Mouse (Mus musculus) heart, embryonic 14.5 days (tissue): ENCODE measurements at regions not wholly inside any gene's neighbourhood (a gene's known extent, or its start where the extent isn't known, plus 50 kb on each side); places are given as distances from the start of the nearest gene placed in this dataset.

ENCODE experiments used
- ATAC-seq: fragments of 200-750 bp; cut with Nextera tagmentation; 2 replicates; pipeline ENCODE4 v1.8.0; 2017; ENCODE audit warnings: low read depth, moderate TSS enrichment; ENCODE audit not compliant: insufficient number of reproducible peaks, insufficient read depth, low FRiP score
- H3K27ac ChIP-seq, 2 experiments: fragments of 200-500 bp in 1 of 2; fragments of 300-500 bp in 1 of 2; sonication (generic) in 1 of 2; replicated peaks in 1 of 2; 2 replicates each; pipeline ENCODE4 v1.5.1; 2012 to 2014; ENCODE audit warnings: low read depth in 2 of 2, low read length in 2 of 2, control low read depth in 1 of 2, mild to moderate bottlenecking in 1 of 2, mixed read lengths in 1 of 2; ENCODE audit not compliant: control insufficient read depth in 1 of 2, insufficient read depth in 1 of 2
- H3K27me3 ChIP-seq: fragments of 300-500 bp; sonication (generic); 2 replicates; pipeline ENCODE4 v1.6.1; 2014; ENCODE audit warnings: mild to moderate bottlenecking, low read length, control low read depth; ENCODE audit not compliant: control insufficient read depth, insufficient read depth
- H3K36me3 ChIP-seq: fragments of 300-500 bp; sonication (generic); 2 replicates; pipeline ENCODE4 v1.6.1; 2014; ENCODE audit warnings: mild to moderate bottlenecking, control low read depth, low read length, mixed read lengths; ENCODE audit not compliant: control insufficient read depth, insufficient read depth
- H3K4me1 ChIP-seq, 2 experiments: fragments of 200-500 bp in 1 of 2; fragments of 300-500 bp in 1 of 2; sonication (generic) in 1 of 2; 2 replicates each; pipeline ENCODE4 v1.6.1; 2012 to 2014; ENCODE audit warnings: low read length in 2 of 2, control low read depth in 1 of 2, mixed read lengths in 1 of 2; ENCODE audit not compliant: control insufficient read depth in 2 of 2, insufficient read depth in 2 of 2
- H3K4me2 ChIP-seq: fragments of 300-500 bp; sonication (generic); 2 replicates; pipeline ENCODE4 v1.6.1; 2014; ENCODE audit warnings: mild to moderate bottlenecking, low read length
- H3K4me3 ChIP-seq, 2 experiments: fragments of 200-500 bp in 1 of 2; fragments of 300-500 bp in 1 of 2; sonication (generic) in 1 of 2; 2 replicates each; pipeline ENCODE4 v1.5.1; 2012 to 2014; ENCODE audit warnings: low read length in 2 of 2, mild to moderate bottlenecking in 2 of 2, control low read depth in 1 of 2, low read depth in 1 of 2, moderate library complexity in 1 of 2; ENCODE audit not compliant: control insufficient read depth in 1 of 2, insufficient read depth in 1 of 2
- H3K9ac ChIP-seq: fragments of 300-500 bp; sonication (generic); 2 replicates; pipeline ENCODE4 v1.6.1; 2014; ENCODE audit warnings: mild to moderate bottlenecking, low read length
- H3K9me3 ChIP-seq: fragments of 300-500 bp; sonication (generic); 2 replicates; pipeline ENCODE4 v1.6.1; 2016; ENCODE audit warnings: low read length, control low read depth; ENCODE audit not compliant: control insufficient read depth
- WGBS: fragments of 180-500 bp; shearing (Covaris S2); extraction: QIAGEN DNeasy Blood & Tissue Kit; methylation state at CpG from one replicate; pipeline ENCODE4 v1.1.7; 2014; 5-methylcytosine and 5-hydroxymethylcytosine counted together

DNA sequence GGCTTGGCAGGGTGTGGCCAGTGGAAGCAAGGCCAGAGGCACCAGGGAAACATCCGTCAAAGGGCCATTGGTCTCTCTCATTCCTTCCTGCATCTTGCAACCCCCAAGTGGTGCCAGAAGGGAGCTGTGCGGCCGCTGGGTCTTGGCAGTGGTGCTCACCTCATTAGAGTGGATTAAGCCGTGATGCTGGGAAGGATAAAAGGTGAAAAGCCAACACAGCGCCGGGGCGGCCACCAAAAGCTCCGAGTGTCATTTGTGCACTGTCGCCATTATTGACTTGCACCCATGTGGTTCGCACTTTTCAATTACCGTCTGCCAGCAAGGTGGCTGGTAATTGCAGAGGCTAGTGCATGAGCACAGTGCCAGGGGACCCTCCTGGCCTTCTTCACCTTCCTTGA lies 158.7 kb upstream of the Irx1 start:
- Histone ChIP-seq H3K4me3 (no peak overlapping the region), H3K27ac (no peak overlapping the region), H3K9me3 (no peaks in the 10 kb centered on the region), H3K4me1 (peaks cover 11 to 14% of the 10 kb centered on the region in 2 experiments), H3K36me3 (no peaks in the 10 kb centered on the region), H3K4me2 (no peak overlapping the region), H3K9ac (no peak overlapping the region), H3K27me3 (no peaks in the 10 kb centered on the region)
- WGBS: 71% methylated on average over 11 of the region's 11 CpGs
- no peak for ATAC-seq

GRCm38 (mm10) chr13:72128306-72128705 lies 164.8 kb upstream of the Irx1 start:
- H3K27ac ChIP-seq: no peak overlapping the region
- H3K4me3 ChIP-seq: no peak overlapping the region
- H3K27me3 ChIP-seq: no peaks in the 10 kb centered on the region
- no peak for ATAC-seq
- WGBS: 93% methylated on average over 1 of the region's 1 CpGs
- no peaks in the 10 kb centered on the region for H3K9me3 ChIP-seq
- H3K36me3 ChIP-seq: no peaks in the 10 kb centered on the region
- no peak overlapping the region for H3K9ac ChIP-seq
- H3K4me1 ChIP-seq: peaks cover 9 to 19% of the 10 kb centered on the region in 2 experiments
- no peak overlapping the region for H3K4me2 ChIP-seq

DNA sequence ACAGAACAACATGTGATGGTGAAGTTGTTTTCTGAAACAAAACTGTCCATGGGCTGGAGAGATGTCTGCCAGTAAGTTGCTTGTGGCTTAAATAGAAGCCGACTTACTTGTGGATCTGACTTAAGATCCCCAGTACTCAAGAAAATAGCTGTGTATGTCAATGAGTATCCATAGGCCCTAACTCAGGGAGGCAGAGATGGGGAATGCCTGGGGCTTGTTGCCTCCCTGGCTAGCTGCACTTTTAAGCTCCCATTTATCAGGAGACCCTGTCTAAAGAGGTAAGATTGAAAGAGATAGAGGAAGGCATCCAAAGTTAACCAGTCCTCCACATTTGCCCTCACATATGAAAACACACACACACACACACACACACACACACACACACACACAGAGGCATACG lies 167.8 kb upstream of the Irx1 start:
- no peaks in the 10 kb centered on the region for H3K9me3 ChIP-seq
- H3K27ac ChIP-seq: no peak overlapping the region
- H3K9ac ChIP-seq: no peak overlapping the region
- ATAC-seq: no peak
- H3K27me3 ChIP-seq: no peaks in the 10 kb centered on the region
- no peak overlapping the region for H3K4me2 ChIP-seq
- WGBS: 78% methylated on average over 2 of the region's 2 CpGs
- H3K36me3 ChIP-seq: no peaks in the 10 kb centered on the region
- no peak overlapping the region for H3K4me3 ChIP-seq
- H3K4me1 ChIP-seq: peaks cover 22 to 38% of the 10 kb centered on the region in 2 experiments

DNA sequence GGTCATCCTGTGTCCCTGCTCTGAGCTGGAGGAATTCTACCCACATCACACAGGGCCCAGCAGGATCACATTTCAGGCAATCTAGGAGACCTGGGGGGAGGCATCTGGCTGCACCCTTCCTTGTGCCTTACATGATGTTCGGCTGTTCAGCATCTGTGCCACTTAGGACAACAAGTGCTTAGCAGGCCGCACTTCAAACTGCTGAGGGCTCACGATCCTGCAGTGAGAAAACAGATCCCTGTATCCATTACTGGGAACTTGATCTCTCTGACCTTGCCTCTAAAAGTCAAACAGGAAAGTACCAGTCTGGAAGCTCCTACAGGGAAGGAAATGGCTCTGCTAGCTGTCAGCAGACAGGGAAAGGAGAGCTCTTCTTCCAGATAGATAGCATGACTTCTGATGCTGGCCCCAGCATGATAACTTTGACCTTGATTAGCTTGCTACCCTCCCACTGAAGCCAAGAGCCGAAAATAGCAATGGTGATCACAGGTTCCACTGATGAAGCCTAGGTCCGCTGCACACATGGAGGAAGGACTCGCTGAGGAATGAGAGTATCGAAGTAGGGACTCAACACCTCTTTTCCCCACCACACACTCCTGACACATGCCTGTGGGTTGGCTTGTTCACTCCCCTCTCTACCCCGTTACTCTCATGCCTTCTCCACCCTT lies 170.7 kb upstream of the Irx1 start:
- no peak overlapping the region for H3K4me3 ChIP-seq
- H3K36me3 ChIP-seq: no peaks in the 10 kb centered on the region
- ATAC-seq: peak; percentile 58
- 11% methylated on average over 8 of the region's 8 CpGs for WGBS
- H3K27ac ChIP-seq: peak overlapping the region; percentile 86 to 87
- H3K27me3 ChIP-seq: no peaks in the 10 kb centered on the region
- H3K4me1 ChIP-seq: peaks cover 22 to 38% of the 10 kb centered on the region in 2 experiments
- H3K9ac ChIP-seq: no peak overlapping the region
- no peak overlapping the region for H3K4me2 ChIP-seq
- no peaks in the 10 kb centered on the region for H3K9me3 ChIP-seq

GRCm38 (mm10) chr13:72166225-72166624 lies 202.7 kb upstream of the Irx1 start:
- WGBS: 70% methylated on average over 2 of the region's 2 CpGs

DNA sequence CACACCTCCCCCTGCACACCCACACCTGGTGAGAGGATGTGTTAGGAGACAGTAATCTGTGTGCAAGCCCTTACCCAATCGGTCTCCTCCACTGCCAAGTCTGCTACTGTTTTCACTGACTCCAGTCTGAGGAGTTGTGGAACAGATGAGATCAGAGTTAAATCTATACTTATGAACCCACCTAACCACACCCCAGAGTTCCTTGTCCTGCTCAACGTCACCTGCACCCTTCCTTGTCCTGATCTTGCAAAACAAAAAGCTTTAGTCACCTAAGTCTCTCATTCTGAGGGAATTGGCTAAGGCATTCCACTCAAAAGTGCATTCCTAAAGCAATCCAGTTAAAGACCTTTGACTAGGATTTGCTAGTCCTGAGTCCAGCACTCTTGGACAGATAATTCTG lies 203.9 kb upstream of the Irx1 start:
- no peak overlapping the region for H3K27ac ChIP-seq
- H3K27me3 ChIP-seq: no peaks in the 10 kb centered on the region
- H3K4me3 ChIP-seq: no peak overlapping the region
- H3K4me2 ChIP-seq: no peak overlapping the region
- no peaks in the 10 kb centered on the region for H3K9me3 ChIP-seq
- no peaks in the 10 kb centered on the region for H3K36me3 ChIP-seq
- H3K9ac ChIP-seq: no peak overlapping the region
- no peaks in the 10 kb centered on the region for H3K4me1 ChIP-seq
- WGBS: 69% methylated on average over 2 of the region's 2 CpGs
- ATAC-seq: no peak

More at GRCm38 (mm10) chr13:72166225-72166624, 202.7 kb upstream of the Irx1 start:
- H3K4me3 ChIP-seq: no peak overlapping the region
- H3K27me3 ChIP-seq: no peaks in the 10 kb centered on the region
- ATAC-seq: no peak
- no peak overlapping the region for H3K27ac ChIP-seq
- H3K9ac ChIP-seq: no peak overlapping the region
- H3K4me1 ChIP-seq: peaks cover 3 to 4% of the 10 kb centered on the region in 2 experiments
- H3K36me3 ChIP-seq: no peaks in the 10 kb centered on the region
- no peak overlapping the region for H3K4me2 ChIP-seq
- H3K9me3 ChIP-seq: no peaks in the 10 kb centered on the region

DNA sequence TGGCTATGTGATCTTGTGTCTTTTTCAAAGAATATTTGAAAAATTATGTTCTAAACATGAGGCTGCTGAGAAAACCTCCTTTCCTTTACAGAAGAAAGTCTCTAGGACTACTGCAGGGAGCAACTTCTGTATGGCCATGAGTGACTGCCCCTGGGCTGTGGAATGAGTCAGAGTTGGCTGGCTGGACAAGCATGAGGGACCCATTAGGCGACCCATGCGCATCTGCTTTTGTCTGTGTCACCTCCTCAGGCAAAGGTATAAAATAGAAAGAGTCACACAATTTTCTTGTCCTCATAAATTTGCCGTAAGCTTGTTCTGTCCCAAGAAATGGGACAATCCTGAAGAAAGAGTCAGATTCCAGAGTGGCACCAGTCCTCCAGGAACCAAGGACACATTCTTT lies 220.1 kb upstream of the Irx1 start:
- 90% methylated on average over 3 of the region's 3 CpGs for WGBS
- Histone ChIP-seq H3K27ac (no peak overlapping the region), H3K27me3 (no peaks in the 10 kb centered on the region), H3K4me3 (no peak overlapping the region), H3K36me3 (no peaks in the 10 kb centered on the region), H3K9me3 (no peaks in the 10 kb centered on the region), H3K9ac (no peak overlapping the region), H3K4me2 (no peak overlapping the region), H3K4me1 (no peaks in the 10 kb centered on the region)
- ATAC-seq: no peak
